Mouse (Mus musculus): ENCODE measurements around the gene Cacnb4. TPM values are rescaled to one million over a fixed set of nuclear protein-coding genes. Genes with fewer than 3 reads are reported as not detected.
A peak's percentile ranks its signal among the peaks of the same experiment; 100 is the strongest.

Cacnb4 gene
- total RNA-seq, 2 experiments from 2014 or later, result 1.2 to 1.5 TPM

- DNase-seq, result no peak
- intact Hi-C loops (cut with DNase I), result loop anchor here (5.0 kb wide), 1 partner anchor 148 kb away; no protein-coding TSS in a partner anchor
Observed at GRCm38 (mm10) chr2:52575637-52576175, 100.9 kb downstream of the Cacnb4 start.

- intact Hi-C loops (cut with DNase I), result loop anchor here (5.0 kb wide), 1 partner anchor 148 kb away; no protein-coding TSS in a partner anchor
- no peak for DNase-seq
Observed at GRCm38 (mm10) chr2:52574929-52575328, 101.7 kb downstream of the Cacnb4 start.

GRCm38 (mm10) chr2:52572221-52572620 is 104.4 kb downstream of the Cacnb4 start:
- intact Hi-C loops (cut with DNase I), result no loop called here
- no peak for DNase-seq

- intact Hi-C loops (cut with DNase I), result no loop called here
- no peak for DNase-seq
Observed at GRCm38 (mm10) chr2:52571339-52571968, 105.2 kb downstream of the Cacnb4 start.

- DNase-seq, result no peak
- intact Hi-C loops (cut with DNase I), result no loop called here
Observed at GRCm38 (mm10) chr2:52570781-52571180, 105.8 kb downstream of the Cacnb4 start.

GRCm38 (mm10) chr2:52570171-52570570 is 106.5 kb downstream of the Cacnb4 start:
- no peak for DNase-seq
- intact Hi-C loops (cut with DNase I), result no loop called here

GRCm38 (mm10) chr2:52568131-52568530 is 108.5 kb downstream of the Cacnb4 start:
- no peak for DNase-seq
- intact Hi-C loops (cut with DNase I), result no loop called here

- DNase-seq, result peak; percentile 23 to 47
- intact Hi-C loops (cut with DNase I), result no loop called here
Observed at GRCm38 (mm10) chr2:52567421-52567820, 109.2 kb downstream of the Cacnb4 start.

- DNase-seq, result no peak
- intact Hi-C loops (cut with DNase I), result no loop called here
Observed at GRCm38 (mm10) chr2:52563277-52563676, 113.4 kb downstream of the Cacnb4 start.

GRCm38 (mm10) chr2:52562356-52562755 is 114.3 kb downstream of the Cacnb4 start:
- no peak for DNase-seq
- intact Hi-C loops (cut with DNase I), result no loop called here

GRCm38 (mm10) chr2:52561137-52561536 is 115.5 kb downstream of the Cacnb4 start:
- DNase-seq, result no peak
- intact Hi-C loops (cut with DNase I), result no loop called here

- DNase-seq, result no peak
- intact Hi-C loops (cut with DNase I), result no loop called here
Observed at GRCm38 (mm10) chr2:52560266-52560665, 116.4 kb downstream of the Cacnb4 start.

GRCm38 (mm10) chr2:52558411-52558810 is 118.2 kb downstream of the Cacnb4 start:
- intact Hi-C loops (cut with DNase I), result no loop called here
- peak in 1 of 2 experiments; percentile 27 for DNase-seq

- DNase-seq, result no peak
- intact Hi-C loops (cut with DNase I), result no loop called here
Observed at GRCm38 (mm10) chr2:52557503-52558275, 118.9 kb downstream of the Cacnb4 start.

- DNase-seq, result no peak
- intact Hi-C loops (cut with DNase I), result no loop called here
Observed at GRCm38 (mm10) chr2:52556961-52557326, 119.7 kb downstream of the Cacnb4 start.

GRCm38 (mm10) chr2:52556298-52556960 is 120.2 kb downstream of the Cacnb4 start:
- no peak for DNase-seq
- intact Hi-C loops (cut with DNase I), result no loop called here

- no peak for DNase-seq
- intact Hi-C loops (cut with DNase I), result no loop called here
Observed at GRCm38 (mm10) chr2:52548401-52548800, 128.2 kb downstream of the Cacnb4 start.

GRCm38 (mm10) chr2:52547331-52547730 is 129.3 kb downstream of the Cacnb4 start:
- no peak for DNase-seq
- intact Hi-C loops (cut with DNase I), result no loop called here

GRCm38 (mm10) chr2:52544527-52544926 is 132.1 kb downstream of the Cacnb4 start:
- no peak for DNase-seq
- intact Hi-C loops (cut with DNase I), result no loop called here

- intact Hi-C loops (cut with DNase I), result no loop called here
- no peak for DNase-seq
Observed at GRCm38 (mm10) chr2:52541068-52541467, 135.6 kb downstream of the Cacnb4 start.

- DNase-seq, result no peak
- intact Hi-C loops (cut with DNase I), result no loop called here
Observed at GRCm38 (mm10) chr2:52539318-52539717, 137.3 kb downstream of the Cacnb4 start.
